Mouse (Mus musculus) megakaryocyte, embryonic 14.5 days (primary cell): ENCODE results near the gene Cers1.

Experiments used
- FLI1 ChIP-seq: IDR thresholded peaks from 2 replicates; pipeline ENCODE4 v1.6.1; 2012; ENCODE audit warnings: low read length, inconsistent platforms, mixed read lengths
- GATA1 ChIP-seq: IDR thresholded peaks from 3 replicates; pipeline ENCODE4 v1.6.1; 2012; ENCODE audit warnings: mixed read lengths, low read length, inconsistent platforms, borderline replicate concordance

DNA sequence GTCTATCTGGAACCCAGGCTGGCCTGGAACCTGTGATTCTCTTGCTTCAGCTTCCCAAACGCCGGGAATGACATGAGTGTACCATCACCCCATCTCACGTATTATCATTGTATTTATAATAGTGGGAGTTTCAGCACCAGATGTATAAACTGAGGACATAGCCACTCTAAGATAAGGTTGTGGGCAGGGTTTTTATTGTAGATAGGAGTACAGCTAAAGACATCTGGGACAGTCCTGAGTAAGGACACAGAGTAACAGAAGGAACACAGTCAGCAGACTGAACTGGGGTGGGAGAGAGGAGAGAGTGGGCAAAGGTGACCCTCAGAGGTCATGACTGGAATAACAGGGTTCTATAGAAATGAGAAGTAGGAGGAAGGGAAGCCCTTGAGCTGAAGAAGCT, 47.9 kb upstream of the Cers1 start:
- TF ChIP-seq FLI1 (no peak), GATA1 (no peak)
